Mouse (Mus musculus) liver, embryonic 12.5 days (tissue): ENCODE measurements around the gene C8a. TPM values are rescaled to one million over a fixed set of nuclear protein-coding genes. Genes with fewer than 3 reads are reported as not detected.

Experiments used
- ATAC-seq: fragments of 200-750 bp; cut with Nextera tagmentation; 2 replicates; pipeline ENCODE4 v1.8.0; 2017; ENCODE audit warnings: moderate number of reproducible peaks, mild to moderate bottlenecking, moderate library complexity
- H3K27ac ChIP-seq: fragments of 300-500 bp; sonication (generic); 2 replicates; pipeline ENCODE4 v1.5.1; 2016; ENCODE audit warnings: mild to moderate bottlenecking
- H3K27me3 ChIP-seq: fragments of 300-500 bp; sonication (generic); replicated peaks from 2 replicates; pipeline ENCODE4 v1.6.1; 2016; ENCODE audit warnings: mild to moderate bottlenecking, moderate library complexity
- H3K36me3 ChIP-seq: fragments of 300-500 bp; sonication (generic); 2 replicates; pipeline ENCODE4 v1.6.1; 2016; ENCODE audit warnings: mild to moderate bottlenecking, moderate library complexity
- H3K4me1 ChIP-seq: fragments of 300-500 bp; sonication (generic); 2 replicates; pipeline ENCODE4 v1.6.1; 2016
- H3K4me2 ChIP-seq: fragments of 300-500 bp; sonication (generic); 2 replicates; pipeline ENCODE4 v1.6.1; 2016; ENCODE audit warnings: mild to moderate bottlenecking, moderate library complexity
- H3K4me3 ChIP-seq: fragments of 300-500 bp; sonication (generic); 2 replicates; pipeline ENCODE4 v1.5.1; 2016; ENCODE audit warnings: mild to moderate bottlenecking, moderate library complexity
- H3K9ac ChIP-seq: fragments of 300-500 bp; sonication (generic); 2 replicates; pipeline ENCODE4 v1.6.1; 2016; ENCODE audit warnings: mild to moderate bottlenecking, moderate library complexity
- H3K9me3 ChIP-seq: fragments of 300-500 bp; sonication (generic); replicated peaks from 2 replicates; pipeline ENCODE4 v1.6.1; 2016; ENCODE audit warnings: mild to moderate bottlenecking, moderate library complexity
- WGBS: fragments of 180-500 bp; shearing (Covaris S2); methylation state at CpG from one replicate; pipeline ENCODE4 v1.1.7; 2016; ENCODE audit not compliant: insufficient replicate concordance; 5-methylcytosine and 5-hydroxymethylcytosine counted together
- polyA plus RNA-seq: library from polyadenylated mRNA; unstranded; fragments of >200 nt; fragmentation: Nextera tagmentation; extraction: Ambion mirVana; gene quantifications from 2 replicates; pipeline ENCODE4 v1.2.1, GENCODE M21; 2016

Gene C8a
- 7.3 and 7.4 TPM in 2 replicates for polyA plus RNA-seq

DNA sequence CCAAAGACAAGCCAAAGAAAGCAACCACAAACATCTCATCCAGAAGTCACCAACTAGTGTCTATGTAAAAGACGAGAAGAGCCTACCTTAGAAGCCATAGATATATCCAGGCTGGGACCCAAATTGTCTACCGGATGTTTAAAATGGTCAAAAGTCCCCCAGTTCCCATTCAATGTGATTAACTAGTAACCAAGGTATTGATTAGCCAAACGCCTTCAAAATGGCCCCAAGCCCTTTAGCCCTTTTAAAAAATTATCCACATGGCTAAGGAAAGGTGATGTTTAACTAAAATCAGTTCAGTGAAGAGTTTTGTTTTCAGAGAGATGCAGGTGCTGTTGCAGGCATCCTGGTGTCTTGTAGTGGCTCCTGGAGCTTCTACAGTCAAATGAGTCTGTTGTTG lies at the start of gene C8a:
Gene C8a (minus strand): TSS at position 76 of the 400 bp plus-strand sequence.
- Histone ChIP-seq H3K4me2 (peak within 1 kb of the TSS; percentile 44; the same call in 1 of the 2 replicates), H3K27me3 (no peaks in the 10 kb centered on the region), H3K4me3 (peak within 1 kb of the TSS; percentile 31), H3K4me1 (no peaks in the 10 kb centered on the region), H3K36me3 (no peaks in the 10 kb centered on the region), H3K9me3 (no peaks in the 10 kb centered on the region), H3K27ac (0 out of 2 replicates have a peak within 1 kb of the TSS, but pooled peaks have one; percentile 5), H3K9ac (no peak within 1 kb of the TSS)
- no peak for ATAC-seq
- WGBS: 44% methylated on average over 3 of the region's 3 CpGs

DNA sequence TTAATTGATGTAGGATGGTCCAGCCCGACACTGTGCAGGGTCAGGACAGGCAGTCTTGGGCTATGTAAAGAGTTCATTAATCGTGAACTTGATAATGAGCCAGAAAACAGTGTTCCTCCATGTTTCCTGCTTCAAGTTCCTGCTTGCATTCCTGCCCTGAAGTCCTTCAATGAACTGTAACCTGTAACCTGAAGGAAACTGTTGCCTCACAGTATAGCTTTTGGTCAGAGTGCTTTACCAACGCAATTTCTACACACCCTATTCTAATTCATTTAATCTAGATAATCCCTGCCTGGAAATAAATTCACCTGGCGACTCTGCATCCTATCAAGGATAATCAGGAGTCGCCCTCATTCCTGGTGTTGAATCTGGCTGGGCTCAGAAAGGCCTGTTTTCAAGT lies 49.2 kb upstream of the C8a start:
- WGBS: 55% methylated on average over 5 of the region's 5 CpGs

DNA sequence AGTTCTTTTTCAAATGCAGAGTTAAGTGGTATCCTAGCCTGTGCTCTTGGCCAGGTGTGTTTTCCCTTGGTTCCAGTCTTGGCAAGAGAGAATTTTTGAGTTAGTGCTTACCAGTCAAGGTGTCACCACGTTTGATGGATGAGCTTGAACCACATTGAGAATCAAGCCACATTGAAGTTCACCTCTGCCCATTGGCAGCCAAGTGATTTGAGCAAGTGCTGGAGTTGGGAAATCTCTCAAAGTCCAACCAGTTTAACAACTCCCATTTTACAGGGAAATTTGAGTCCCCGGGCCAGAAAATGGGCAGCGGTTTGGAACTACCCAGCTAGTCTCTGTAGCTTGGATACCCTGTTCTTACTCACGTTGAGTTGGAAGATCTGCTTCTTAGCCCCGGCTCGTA lies 41.8 kb upstream of the C8a start:
- ATAC-seq: no peak
- Histone ChIP-seq H3K27ac (no peak overlapping the region), H3K27me3 (peaks cover 8% of the 10 kb centered on the region), H3K36me3 (no peaks in the 10 kb centered on the region), H3K9ac (no peak overlapping the region), H3K4me2 (no peak overlapping the region), H3K4me1 (no peaks in the 10 kb centered on the region), H3K9me3 (no peaks in the 10 kb centered on the region), H3K4me3 (no peak overlapping the region)
- 71% methylated on average over 6 of the region's 6 CpGs for WGBS

More for the DNA sequence above, 49.2 kb upstream of the C8a start:
- Histone ChIP-seq H3K27me3 (no peaks in the 10 kb centered on the region), H3K27ac (no peak overlapping the region), H3K36me3 (no peaks in the 10 kb centered on the region), H3K4me2 (no peak overlapping the region), H3K4me1 (no peaks in the 10 kb centered on the region), H3K9me3 (no peaks in the 10 kb centered on the region), H3K4me3 (no peak overlapping the region), H3K9ac (no peak overlapping the region)
- ATAC-seq: no peak

DNA sequence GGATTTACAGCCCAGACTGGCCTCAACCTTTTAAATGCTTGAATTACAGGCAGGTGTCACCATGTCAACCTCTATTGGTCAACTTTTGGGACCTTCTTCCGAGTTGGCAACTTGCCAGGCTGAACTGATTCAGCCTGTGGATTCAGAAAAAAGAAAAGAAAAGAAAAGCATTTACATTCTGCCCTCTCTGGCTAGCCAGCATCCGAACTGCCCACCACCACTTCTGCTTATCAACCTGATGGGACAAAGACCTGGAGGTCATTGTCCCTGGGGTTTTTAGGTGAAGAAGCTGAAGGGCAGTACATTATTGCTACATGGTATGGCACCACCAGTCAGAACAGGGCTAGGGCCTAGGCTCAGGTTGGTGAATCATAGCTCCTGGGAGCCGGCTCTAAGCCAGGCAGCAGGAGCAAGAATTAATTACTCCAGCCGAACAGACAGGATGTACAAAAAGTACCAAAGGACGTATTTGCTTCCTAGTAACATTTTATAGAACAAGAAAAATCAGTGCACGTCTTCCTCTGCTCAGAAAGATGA lies 38.6 kb upstream of the C8a start:
- Histone ChIP-seq H3K4me2 (no peak overlapping the region), H3K9ac (no peak overlapping the region), H3K9me3 (no peaks in the 10 kb centered on the region), H3K27ac (no peak overlapping the region), H3K27me3 (peaks cover 8% of the 10 kb centered on the region), H3K4me1 (no peaks in the 10 kb centered on the region), H3K36me3 (no peaks in the 10 kb centered on the region), H3K4me3 (no peak overlapping the region)
- no peak for ATAC-seq
- WGBS: 51% methylated on average over 6 of the region's 6 CpGs

DNA sequence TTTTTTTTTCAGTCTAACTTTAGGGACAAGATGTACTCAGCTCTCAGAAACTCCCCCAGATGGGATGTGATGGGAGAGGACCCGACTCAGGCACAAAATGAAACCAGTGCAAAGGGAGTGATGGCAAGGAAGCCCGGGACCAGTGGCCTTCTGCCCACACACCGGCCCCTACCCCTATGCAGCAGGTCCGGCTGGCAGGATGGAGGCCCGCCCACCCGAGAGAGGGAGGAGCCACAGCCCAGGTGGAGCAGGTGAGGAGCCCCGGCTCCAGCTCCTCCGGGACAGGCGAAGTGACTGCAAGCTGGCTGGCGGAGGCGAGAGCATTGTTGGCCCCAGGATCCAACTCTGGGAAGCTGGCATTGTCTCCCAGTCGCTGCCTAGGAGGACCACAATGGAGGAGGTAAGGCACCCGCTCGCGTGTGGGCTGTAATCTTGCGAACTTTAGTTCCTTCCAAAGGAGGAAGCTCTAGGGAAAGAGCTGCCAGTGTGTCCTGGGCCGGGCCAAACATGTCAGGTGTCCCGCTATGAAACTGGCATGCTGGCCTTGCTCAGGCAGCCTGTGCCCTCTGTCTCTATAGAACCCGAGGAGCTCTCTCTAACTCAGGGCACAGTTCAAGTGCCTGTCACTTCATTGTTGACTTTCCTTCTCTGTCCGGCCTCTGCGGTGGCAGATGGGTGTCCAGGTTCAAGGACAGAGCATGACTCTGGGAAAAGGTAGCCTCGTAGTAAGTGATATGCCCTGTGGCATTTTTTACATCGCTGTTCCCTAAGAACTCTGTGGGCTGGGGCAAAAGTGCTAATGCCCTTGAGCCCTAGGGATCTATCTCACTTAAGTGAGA lies 37.3 kb upstream of the C8a start, which contains the start of gene Fyb2:
Gene Fyb2 (plus strand): TSS at position 166 of the 839 bp plus-strand sequence.
- peaks cover 8% of the 10 kb centered on the region for H3K27me3 ChIP-seq
- WGBS: 25% methylated on average over 23 of the region's 23 CpGs
- H3K9ac ChIP-seq: no peak within 1 kb of the TSS
- H3K9me3 ChIP-seq: no peaks in the 10 kb centered on the region
- H3K27ac ChIP-seq: no peak within 1 kb of the TSS
- H3K4me1 ChIP-seq: no peaks in the 10 kb centered on the region
- ATAC-seq: no peak
- H3K4me3 ChIP-seq: peak within 1 kb of the TSS; percentile 9; the same call in 1 of the 2 replicates
- H3K36me3 ChIP-seq: no peaks in the 10 kb centered on the region
- H3K4me2 ChIP-seq: peak within 1 kb of the TSS; percentile 49

DNA sequence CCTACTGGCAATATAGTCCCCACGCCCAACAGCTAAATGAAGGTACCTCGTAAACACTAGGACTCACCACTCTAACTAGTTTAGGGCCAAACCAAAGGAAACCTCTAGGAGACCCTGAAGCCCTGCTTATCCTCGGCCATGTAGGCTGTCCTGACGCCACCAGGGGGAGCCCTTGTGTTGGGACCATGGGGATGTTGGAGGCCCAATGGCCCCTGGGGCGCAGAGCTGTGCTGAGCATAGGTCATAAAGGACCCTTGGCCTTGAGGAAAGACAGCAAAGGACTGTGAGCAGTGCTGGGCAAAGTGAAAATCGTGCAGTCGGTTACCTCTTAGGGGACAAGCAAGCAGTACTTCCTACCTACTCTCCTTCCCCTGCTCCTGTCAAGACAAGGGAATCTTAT lies 35.5 kb upstream of the C8a start:
- Histone ChIP-seq H3K9ac (no peak overlapping the region), H3K9me3 (no peaks in the 10 kb centered on the region), H3K4me2 (no peak overlapping the region), H3K36me3 (no peaks in the 10 kb centered on the region), H3K27me3 (peaks cover 8% of the 10 kb centered on the region), H3K4me3 (no peak overlapping the region), H3K27ac (no peak overlapping the region), H3K4me1 (no peaks in the 10 kb centered on the region)
- WGBS: 23% methylated on average over 7 of the region's 7 CpGs
- no peak for ATAC-seq

DNA sequence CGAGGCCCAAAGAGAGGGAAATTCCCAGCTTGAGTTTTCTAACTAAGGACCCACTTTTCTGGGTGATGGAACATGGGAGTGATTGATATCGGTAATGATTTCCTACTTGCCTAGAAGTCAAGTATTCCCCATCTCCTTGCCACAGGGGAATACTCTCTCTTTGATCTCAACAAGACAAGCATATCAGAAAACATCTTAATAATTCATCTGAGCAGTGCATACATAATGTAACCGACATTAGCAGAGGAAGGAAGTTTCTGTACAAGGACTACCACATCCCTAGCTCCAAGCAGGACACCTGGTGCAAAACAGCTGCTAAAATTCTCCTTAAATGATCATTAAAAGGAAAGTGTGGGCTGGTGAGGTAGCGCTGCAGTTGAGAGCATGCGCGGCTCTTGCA lies 28.9 kb upstream of the C8a start:
- no peak overlapping the region for H3K27ac ChIP-seq
- H3K9ac ChIP-seq: no peak overlapping the region
- 68% methylated on average over 6 of the region's 6 CpGs for WGBS
- no peaks in the 10 kb centered on the region for H3K27me3 ChIP-seq
- no peak overlapping the region for H3K4me3 ChIP-seq
- H3K4me1 ChIP-seq: no peaks in the 10 kb centered on the region
- H3K36me3 ChIP-seq: no peaks in the 10 kb centered on the region
- no peak overlapping the region for H3K4me2 ChIP-seq
- no peaks in the 10 kb centered on the region for H3K9me3 ChIP-seq
- ATAC-seq: no peak

DNA sequence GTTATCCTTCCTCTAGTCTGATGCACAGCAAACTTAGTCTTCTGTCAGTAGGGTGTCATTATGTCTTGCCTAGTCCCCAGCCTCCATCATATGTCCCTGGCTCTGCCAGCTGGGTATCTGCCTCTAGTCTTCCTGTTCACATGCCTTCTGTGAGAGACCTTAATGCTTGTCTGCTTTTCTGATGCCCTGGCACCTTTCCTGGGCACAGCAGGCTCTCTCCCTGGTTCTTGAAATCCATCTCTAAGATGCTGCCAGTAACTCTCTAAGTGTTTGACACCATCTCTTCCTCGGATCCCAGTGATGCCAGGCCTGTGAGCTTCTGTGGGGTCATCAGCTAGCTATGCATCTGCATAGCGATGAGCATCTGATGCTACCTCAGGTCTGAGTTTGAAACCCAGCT lies 26.6 kb upstream of the C8a start:
- ATAC-seq: no peak
- H3K27me3 ChIP-seq: no peaks in the 10 kb centered on the region
- no peak overlapping the region for H3K9ac ChIP-seq
- no peaks in the 10 kb centered on the region for H3K36me3 ChIP-seq
- H3K9me3 ChIP-seq: no peaks in the 10 kb centered on the region
- no peak overlapping the region for H3K4me3 ChIP-seq
- no peak overlapping the region for H3K27ac ChIP-seq
- H3K4me1 ChIP-seq: no peaks in the 10 kb centered on the region
- WGBS: 63% methylated on average over 2 of the region's 2 CpGs
- H3K4me2 ChIP-seq: no peak overlapping the region

DNA sequence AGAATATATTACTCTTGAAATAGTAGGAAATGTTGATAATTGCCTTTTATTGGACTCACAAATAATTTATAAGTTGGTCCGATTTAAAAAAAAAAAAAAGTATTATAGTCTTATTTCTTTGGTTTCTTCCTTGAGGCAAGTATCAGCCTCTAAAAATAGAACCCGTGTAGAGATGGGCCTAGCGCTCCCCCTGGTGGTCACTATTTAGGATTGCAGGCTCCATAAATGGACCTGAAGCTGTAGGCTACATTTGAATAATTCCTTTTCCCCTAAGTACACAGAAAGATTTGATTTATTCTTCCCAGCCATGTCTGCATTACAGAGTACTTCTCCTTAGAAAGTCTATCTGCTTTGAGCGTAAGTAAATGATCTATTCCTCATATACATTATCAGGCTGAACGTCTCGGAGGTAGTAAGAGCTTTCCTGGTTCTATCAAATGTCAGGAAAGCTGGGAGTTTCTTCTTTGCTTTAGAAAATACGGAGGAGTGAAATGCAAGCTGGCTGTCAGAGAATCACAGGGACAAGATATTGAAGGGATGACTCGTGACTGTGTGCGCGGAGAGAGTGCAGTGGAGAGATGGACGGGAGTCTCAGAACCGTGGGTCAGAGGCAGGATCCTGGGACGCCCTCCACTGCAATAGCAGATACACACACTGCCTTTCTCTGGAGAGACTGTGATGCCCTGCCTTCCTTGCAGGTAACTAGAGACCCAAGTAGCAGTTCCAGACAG lies 18.0 kb upstream of the C8a start:
- Histone ChIP-seq H3K4me2 (no peak overlapping the region), H3K27ac (no peak overlapping the region), H3K27me3 (no peaks in the 10 kb centered on the region), H3K9me3 (no peaks in the 10 kb centered on the region), H3K9ac (no peak overlapping the region), H3K36me3 (no peaks in the 10 kb centered on the region), H3K4me3 (no peak overlapping the region), H3K4me1 (no peaks in the 10 kb centered on the region)
- ATAC-seq: no peak
- WGBS: 52% methylated on average over 13 of the region's 13 CpGs

DNA sequence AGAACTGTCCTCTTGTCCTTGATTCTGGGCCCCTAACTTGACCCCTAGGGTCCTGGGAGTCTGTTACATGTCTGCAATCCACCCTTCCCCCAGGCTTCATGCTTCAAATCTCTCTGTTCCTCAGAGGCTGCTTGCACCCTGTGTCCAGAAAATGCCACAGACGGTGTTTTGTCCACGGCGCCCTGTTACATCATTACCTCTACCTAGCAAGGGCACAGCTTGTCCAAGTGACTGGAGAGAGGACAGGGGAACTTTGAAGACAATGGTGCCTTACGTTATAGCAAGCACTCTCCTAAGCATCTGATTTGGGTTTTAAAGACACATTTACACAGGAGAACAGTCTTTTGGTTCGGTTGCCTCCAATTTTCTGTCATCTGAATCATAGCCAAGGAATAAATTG lies 17.4 kb upstream of the C8a start:
- 67% methylated on average over 5 of the region's 5 CpGs for WGBS
- no peak for ATAC-seq
- no peak overlapping the region for H3K9ac ChIP-seq

DNA sequence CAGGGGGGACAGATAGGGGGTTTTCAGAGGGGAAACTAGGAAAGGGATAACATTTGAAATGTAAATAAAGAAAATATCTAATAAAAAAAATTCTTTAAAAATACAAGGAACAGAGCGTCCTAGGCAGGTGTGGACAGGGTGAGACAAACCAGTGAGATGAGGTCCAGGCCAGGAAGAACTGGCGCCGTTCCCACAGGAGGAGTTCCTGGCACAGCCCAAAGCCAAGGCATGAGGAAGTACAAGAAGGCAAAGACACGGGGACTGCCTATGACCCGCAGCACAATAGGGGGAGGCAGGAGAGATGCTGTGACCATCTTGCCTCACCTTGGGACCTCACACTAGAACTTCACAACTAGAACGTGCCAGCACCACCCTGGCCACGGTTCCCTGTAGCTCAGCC lies 15.5 kb upstream of the C8a start:
- Histone ChIP-seq H3K36me3 (no peaks in the 10 kb centered on the region), H3K4me1 (no peaks in the 10 kb centered on the region), H3K4me2 (no peak overlapping the region), H3K9me3 (no peaks in the 10 kb centered on the region), H3K9ac (no peak overlapping the region), H3K27ac (no peak overlapping the region), H3K27me3 (no peaks in the 10 kb centered on the region), H3K4me3 (no peak overlapping the region)
- WGBS: 58% methylated on average over 7 of the region's 7 CpGs
- ATAC-seq: 0 out of 2 replicates have a peak, but pooled peaks have one; percentile 27

More for the DNA sequence above, 17.4 kb upstream of the C8a start:
- H3K4me3 ChIP-seq: no peak overlapping the region
- H3K27ac ChIP-seq: no peak overlapping the region
- H3K27me3 ChIP-seq: no peaks in the 10 kb centered on the region
- no peaks in the 10 kb centered on the region for H3K36me3 ChIP-seq
- H3K9me3 ChIP-seq: no peaks in the 10 kb centered on the region
- H3K4me1 ChIP-seq: no peaks in the 10 kb centered on the region
- no peak overlapping the region for H3K4me2 ChIP-seq
